Mouse (Mus musculus) liver, embryonic 11.5 days (tissue): Measurements from ENCODE around the gene Kctd12b. TPM values are rescaled to one million over a fixed set of nuclear protein-coding genes. Genes with fewer than 3 reads are reported as not detected.
"Not testable (repeated sequence)": the region's sequence is repeated elsewhere in the genome, so short reads cannot be mapped to it uniquely, and the experiment has no call there.

Experiments used
- ATAC-seq: fragments of 200-750 bp; cut with Nextera tagmentation; replicated peaks from 2 replicates; pipeline ENCODE4 v1.8.0; 2017; ENCODE audit warnings: moderate number of reproducible peaks, mild to moderate bottlenecking, moderate TSS enrichment, moderate library complexity; ENCODE audit not compliant: low FRiP score
- DNase-seq: peaks from one replicate; pipeline ENCODE4 v3.0.0-alpha.2; 2017; ENCODE audit warnings: low spot score
- H3K27ac ChIP-seq: fragments of 300-500 bp; sonication (generic); 2 replicates; pipeline ENCODE4 v1.5.1; 2014; ENCODE audit warnings: mild to moderate bottlenecking, low read depth, low read length, control low read depth
- H3K27me3 ChIP-seq: fragments of 300-500 bp; sonication (generic); replicated peaks from 2 replicates; pipeline ENCODE4 v1.6.1; 2014; ENCODE audit warnings: low read length, mixed read lengths; ENCODE audit not compliant: control insufficient read depth, insufficient read depth
- H3K36me3 ChIP-seq: fragments of 300-500 bp; sonication (generic); 2 replicates; pipeline ENCODE4 v1.6.1; 2014; ENCODE audit warnings: mild to moderate bottlenecking, low read length, moderate library complexity, mixed read lengths; ENCODE audit not compliant: control insufficient read depth, insufficient read depth
- H3K4me1 ChIP-seq: fragments of 300-500 bp; sonication (generic); replicated peaks from 2 replicates; pipeline ENCODE4 v1.6.1; 2014; ENCODE audit warnings: low read length, mixed read lengths; ENCODE audit not compliant: control insufficient read depth, insufficient read depth
- H3K4me2 ChIP-seq: fragments of 300-500 bp; sonication (generic); 2 replicates; pipeline ENCODE4 v1.6.1; 2014; ENCODE audit warnings: mild to moderate bottlenecking, control low read depth, moderate library complexity
- H3K4me3 ChIP-seq: fragments of 300-500 bp; sonication (generic); 2 replicates; pipeline ENCODE4 v1.5.1; 2014; ENCODE audit warnings: low read depth, low read length, control low read depth
- H3K9ac ChIP-seq: fragments of 300-500 bp; sonication (generic); 2 replicates; pipeline ENCODE4 v1.6.1; 2014; ENCODE audit warnings: low read depth, low read length, control low read depth
- H3K9me3 ChIP-seq: fragments of 300-500 bp; sonication (generic); 2 replicates; pipeline ENCODE4 v1.6.1; 2016; ENCODE audit warnings: low read length, inconsistent platforms, mixed read lengths; ENCODE audit not compliant: control insufficient read depth
- WGBS: fragments of 180-500 bp; shearing (Covaris S2); extraction: QIAGEN DNeasy Blood & Tissue Kit; methylation state at CpG from one replicate; pipeline ENCODE4 v1.1.7; 2014; 5-methylcytosine and 5-hydroxymethylcytosine counted together
- polyA plus RNA-seq: library from polyadenylated mRNA; unstranded; fragments of >200 nt; fragmentation: Nextera tagmentation; extraction: Ambion mirVana; gene quantifications from 2 replicates; pipeline ENCODE4 v1.2.1, GENCODE M21; 2014

The Kctd12b gene
- polyA plus RNA-seq, 1 experiment from 2014 or later, result 1.0 TPM

GRCm38 (mm10) chrX:153700463-153700862 lies 4.3 kb upstream of the Kctd12b start:
- H3K9me3 ChIP-seq, result no peaks in the 10 kb centered on the region
- H3K4me2 ChIP-seq, result no peak overlapping the region
- no peak overlapping the region for H3K4me3 ChIP-seq
- DNase-seq (no peak), ATAC-seq (no peak)
- 72% methylated on average over 3 of the region's 3 CpGs for WGBS
- no peaks in the 10 kb centered on the region for H3K4me1 ChIP-seq
- no peak overlapping the region for H3K27ac ChIP-seq
- no peaks in the 10 kb centered on the region for H3K27me3 ChIP-seq
- H3K36me3 ChIP-seq, result no peaks in the 10 kb centered on the region
- H3K9ac ChIP-seq, result no peak overlapping the region

DNA sequence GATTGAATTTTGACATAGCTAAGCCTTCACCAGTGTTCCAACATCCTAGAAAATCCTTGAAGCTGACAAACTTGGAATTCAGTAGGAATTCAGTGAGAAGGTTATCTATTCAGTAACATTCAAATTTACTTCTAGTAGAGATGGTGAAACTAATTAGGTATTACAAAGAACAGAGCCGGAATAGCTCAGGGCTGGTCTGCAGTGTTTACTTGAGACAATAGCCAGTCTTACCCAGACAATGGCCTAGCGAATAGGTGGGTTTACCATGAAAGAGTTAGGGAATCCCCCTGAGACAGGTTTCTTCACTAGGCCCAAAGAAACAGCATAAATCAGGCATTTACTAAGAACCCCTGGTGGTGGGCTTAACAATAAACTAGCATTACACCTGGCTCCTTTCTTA lies 28.0 kb downstream of the Kctd12b start:
- not testable (repeated sequence) for H3K9ac ChIP-seq, H3K36me3 ChIP-seq, H3K4me2 ChIP-seq, H3K9me3 ChIP-seq, H3K27ac ChIP-seq, DNase-seq, ATAC-seq, H3K4me1 ChIP-seq, H3K4me3 ChIP-seq, H3K27me3 ChIP-seq
- WGBS, result 66% methylated on average over 2 of the region's 2 CpGs

GRCm38 (mm10) chrX:153664903-153665302 lies 31.3 kb downstream of the Kctd12b start:
- no peak overlapping the region for H3K4me3 ChIP-seq
- no peaks in the 10 kb centered on the region for H3K36me3 ChIP-seq
- no peaks in the 10 kb centered on the region for H3K27me3 ChIP-seq
- no peak overlapping the region for H3K27ac ChIP-seq
- no peaks in the 10 kb centered on the region for H3K4me1 ChIP-seq
- H3K9ac ChIP-seq, result no peak overlapping the region
- H3K4me2 ChIP-seq, result no peak overlapping the region
- WGBS, result 53% methylated on average over 3 of the region's 3 CpGs
- ATAC-seq (no peak), DNase-seq (no peak)
- no peaks in the 10 kb centered on the region for H3K9me3 ChIP-seq

GRCm38 (mm10) chrX:153656949-153657348 lies 39.2 kb downstream of the Kctd12b start:
- H3K27me3 ChIP-seq, result no peaks in the 10 kb centered on the region
- ATAC-seq (no peak), DNase-seq (no peak)
- H3K4me2 ChIP-seq, result no peak overlapping the region
- H3K36me3 ChIP-seq, result no peaks in the 10 kb centered on the region
- H3K9me3 ChIP-seq, result no peaks in the 10 kb centered on the region
- no peak overlapping the region for H3K4me3 ChIP-seq
- WGBS, result 60% methylated on average over 3 of the region's 3 CpGs
- H3K27ac ChIP-seq, result no peak overlapping the region
- no peaks in the 10 kb centered on the region for H3K4me1 ChIP-seq
- H3K9ac ChIP-seq, result no peak overlapping the region

DNA sequence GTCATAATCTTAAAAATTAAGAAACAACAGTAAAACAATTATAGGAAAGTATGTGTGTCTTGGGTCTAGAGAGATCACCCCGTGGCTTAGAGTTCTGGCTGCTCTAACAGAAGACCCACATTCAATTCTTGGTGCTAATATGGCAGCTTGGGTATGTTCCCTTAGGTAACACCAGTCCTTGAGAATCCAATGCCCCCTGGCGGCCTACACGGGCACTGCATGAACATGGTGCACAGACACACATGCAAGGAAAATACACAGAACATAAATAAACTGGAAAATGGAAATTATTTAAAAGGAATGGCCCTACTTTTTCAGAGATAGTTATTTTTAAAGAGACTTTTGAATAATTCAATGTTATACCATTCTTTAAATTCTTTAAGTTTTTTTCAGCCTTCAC lies 55.6 kb downstream of the Kctd12b start:
- ATAC-seq, result no peak
- H3K4me2 ChIP-seq, result no peak overlapping the region
- no peaks in the 10 kb centered on the region for H3K36me3 ChIP-seq
- no peak overlapping the region for H3K9ac ChIP-seq
- H3K27me3 ChIP-seq, result no peaks in the 10 kb centered on the region
- no peak overlapping the region for H3K27ac ChIP-seq
- no peaks in the 10 kb centered on the region for H3K4me1 ChIP-seq
- 49% methylated on average over 3 of the region's 3 CpGs for WGBS
- no peaks in the 10 kb centered on the region for H3K9me3 ChIP-seq
- DNase-seq, result no peak
- H3K4me3 ChIP-seq, result no peak overlapping the region

- DNase-seq (no peak), ATAC-seq (no peak)
- no peak overlapping the region for H3K4me3 ChIP-seq
- no peak overlapping the region for H3K4me2 ChIP-seq
- no peaks in the 10 kb centered on the region for H3K27me3 ChIP-seq
- H3K36me3 ChIP-seq, result no peaks in the 10 kb centered on the region
- WGBS, result 0% methylated on average over 1 of the region's 1 CpGs
- H3K4me1 ChIP-seq, result no peaks in the 10 kb centered on the region
- H3K27ac ChIP-seq, result no peak overlapping the region
- H3K9me3 ChIP-seq, result no peaks in the 10 kb centered on the region
- H3K9ac ChIP-seq, result no peak overlapping the region
Observed at GRCm38 (mm10) chrX:153636247-153636646, 59.9 kb downstream of the Kctd12b start.

Other genes starting within 250 kb of the Kctd12b start
- gene Ubqln2, start 198.2 kb downstream of the Kctd12b start, polyA plus RNA-seq, result 14.8 and 15.5 TPM in 2 replicates
- gene Cypt3, start 137.8 kb downstream of the Kctd12b start, polyA plus RNA-seq, result not detected in 2 replicates
- gene Nbdy, start 27.2 kb upstream of the Kctd12b start, polyA plus RNA-seq, result 41.3 and 43.7 TPM in 2 replicates
- 14.2 and 15.9 TPM in 2 replicates for gene Spin2c, start 135.8 kb upstream of the Kctd12b start, polyA plus RNA-seq